Mouse (Mus musculus) v-Abl transformed pro-B cells (cell line): Measurements from ENCODE around the gene Esrrb.

Experiments
- in situ Hi-C, 2 experiments: fragments of 400-800 bp; cut with MboI; formaldehyde crosslinking; loops; one replicate each; pipeline ENCODE4 v1.15.1; 2025; ENCODE audit not compliant: unreplicated experiment in 2 of 2

Gene Esrrb

GRCm38 (mm10) chr12:86402718-86403117 is 41.8 kb downstream of the Esrrb start:
- in situ Hi-C loops, result loop anchor here (5.0 to 10.0 kb wide), 5 partner anchors 212 to 555 kb away; no protein-coding TSS in a partner anchor

- in situ Hi-C loops, result no loop called here
Measured at GRCm38 (mm10) chr12:86421490-86421904, 60.6 kb downstream of the Esrrb start.

GRCm38 (mm10) chr12:86422166-86422910 is 61.4 kb downstream of the Esrrb start:
- in situ Hi-C loops, result no loop called here

GRCm38 (mm10) chr12:86423102-86423501 is 62.2 kb downstream of the Esrrb start:
- in situ Hi-C loops, result no loop called here

DNA sequence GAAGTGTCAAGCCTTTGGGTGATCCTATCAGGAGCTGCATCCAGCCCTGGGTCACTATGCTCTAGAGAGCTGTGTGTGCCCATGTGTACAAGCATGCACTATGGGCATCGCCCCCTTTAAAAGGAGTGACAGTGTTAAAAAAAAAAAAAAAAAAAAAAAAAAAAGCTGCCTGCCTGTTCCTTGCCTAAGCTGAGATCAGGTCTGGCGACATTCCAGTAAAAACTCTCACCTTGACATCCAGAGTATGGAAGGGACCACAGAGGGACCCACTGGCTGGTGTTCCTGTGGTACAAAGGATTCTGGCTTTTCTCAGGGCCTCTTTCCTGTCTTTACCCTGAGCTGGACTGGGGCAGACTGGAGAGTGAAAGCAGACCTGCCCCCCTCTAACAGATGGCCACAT is 66.7 kb downstream of the Esrrb start:
- in situ Hi-C loops, result no loop called here

GRCm38 (mm10) chr12:86431671-86432070 is 70.8 kb downstream of the Esrrb start:
- in situ Hi-C loops, result loop anchor here (5.0 kb wide), 3 partner anchors 56 to 186 kb away; no protein-coding TSS in a partner anchor

GRCm38 (mm10) chr12:86433371-86433821 is 72.5 kb downstream of the Esrrb start:
- in situ Hi-C loops, result loop anchor here (5.0 kb wide), 3 partner anchors 54 to 184 kb away; no protein-coding TSS in a partner anchor

DNA sequence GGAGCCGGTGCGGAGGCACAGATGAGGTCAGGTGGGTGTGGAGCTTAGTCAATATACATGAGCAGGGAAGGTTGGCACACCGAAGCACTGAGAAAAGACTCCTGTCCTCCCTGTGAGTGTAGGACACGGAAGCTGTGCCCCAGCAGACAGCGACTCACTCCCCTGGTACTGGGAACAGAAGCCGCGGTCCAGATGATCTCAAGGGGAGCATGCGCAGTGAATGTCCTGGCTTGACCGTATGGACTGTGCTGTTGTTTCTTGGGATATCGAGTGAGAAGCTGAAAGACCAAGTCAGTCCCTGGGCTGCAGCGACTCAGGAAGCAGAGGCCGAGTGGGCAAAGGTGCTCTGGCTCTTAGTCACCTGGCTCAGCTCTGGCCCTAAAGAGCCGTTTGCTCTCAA is 74.7 kb downstream of the Esrrb start:
- in situ Hi-C loops, result no loop called here

- in situ Hi-C loops, result no loop called here
Measured at GRCm38 (mm10) chr12:86450848-86451247, 89.9 kb downstream of the Esrrb start.

DNA sequence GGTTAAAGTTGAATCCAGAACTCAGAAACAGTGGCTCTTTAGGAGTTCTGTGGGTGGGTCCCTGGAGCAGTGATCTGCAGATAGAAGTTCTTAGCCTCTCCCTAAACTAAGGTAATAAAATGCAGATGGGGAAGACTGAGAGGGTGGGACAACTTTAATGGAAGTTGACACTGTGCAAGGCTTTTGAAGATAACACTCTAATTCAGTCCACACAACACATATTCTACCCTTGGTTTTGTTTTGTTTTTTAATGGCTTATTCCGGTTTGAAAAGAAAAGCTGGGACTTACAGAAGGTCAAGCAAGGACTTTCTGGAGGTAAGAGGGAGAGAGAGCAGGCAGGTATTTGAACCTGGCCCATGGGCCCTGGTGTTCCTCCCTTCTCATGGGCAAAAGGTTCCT is 94.1 kb downstream of the Esrrb start:
- in situ Hi-C loops, result no loop called here

DNA sequence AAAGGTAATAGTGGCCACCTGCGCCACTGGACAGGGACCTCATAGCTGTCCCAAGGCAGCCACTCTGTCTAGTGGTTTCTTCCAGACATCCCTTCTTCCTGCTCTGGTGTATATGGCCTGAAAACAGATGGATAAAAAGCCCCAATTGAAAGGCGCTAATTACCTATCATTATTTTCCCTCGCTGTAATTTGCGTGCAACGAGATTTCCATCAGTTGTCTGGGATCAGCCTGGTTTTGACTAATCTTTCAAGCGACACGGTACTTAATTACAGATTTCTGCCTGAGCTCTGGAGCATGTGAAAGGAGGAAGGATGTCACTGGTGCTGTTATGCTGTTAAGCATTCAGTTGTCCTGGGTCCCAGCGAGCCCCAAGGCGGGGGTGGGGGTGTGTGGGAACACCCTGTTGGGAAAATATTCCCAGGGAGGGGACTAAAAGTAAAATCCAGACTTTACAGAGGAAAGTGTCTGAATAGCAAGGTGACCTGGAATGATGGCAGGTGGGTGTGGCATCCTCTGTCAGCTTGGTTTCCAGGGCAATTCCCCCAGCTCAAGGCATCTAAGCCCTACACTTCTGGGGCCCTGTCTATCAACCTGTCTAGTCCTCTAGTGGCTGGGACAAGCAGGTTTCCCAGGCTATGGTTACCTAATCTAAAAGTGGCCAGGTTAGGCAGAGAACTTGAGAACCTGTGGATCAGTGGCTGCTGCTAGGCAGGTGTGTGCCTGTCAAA is 102.0 kb downstream of the Esrrb start:
- in situ Hi-C loops, result no loop called here

GRCm38 (mm10) chr12:86464385-86464784 is 103.5 kb downstream of the Esrrb start:
- in situ Hi-C loops, result no loop called here

GRCm38 (mm10) chr12:86466180-86466579 is 105.3 kb downstream of the Esrrb start:
- in situ Hi-C loops, result no loop called here

DNA sequence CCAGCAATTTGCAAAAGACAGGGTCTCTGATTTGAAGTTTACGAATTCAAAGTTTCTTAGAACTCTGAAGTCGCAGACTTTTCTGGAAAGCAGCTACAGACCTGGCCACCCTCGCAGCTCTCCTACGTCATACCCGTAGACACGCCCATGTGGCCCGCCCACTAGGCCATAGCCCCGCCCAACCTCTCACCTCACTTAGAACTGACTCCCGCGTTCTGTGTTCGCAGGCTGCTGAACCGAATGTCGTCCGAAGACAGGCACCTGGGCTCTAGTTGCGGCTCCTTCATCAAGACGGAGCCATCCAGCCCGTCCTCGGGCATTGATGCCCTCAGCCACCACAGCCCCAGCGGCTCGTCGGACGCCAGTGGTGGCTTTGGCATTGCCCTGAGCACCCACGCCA is 109.0 kb downstream of the Esrrb start:
- in situ Hi-C loops, result no loop called here

DNA sequence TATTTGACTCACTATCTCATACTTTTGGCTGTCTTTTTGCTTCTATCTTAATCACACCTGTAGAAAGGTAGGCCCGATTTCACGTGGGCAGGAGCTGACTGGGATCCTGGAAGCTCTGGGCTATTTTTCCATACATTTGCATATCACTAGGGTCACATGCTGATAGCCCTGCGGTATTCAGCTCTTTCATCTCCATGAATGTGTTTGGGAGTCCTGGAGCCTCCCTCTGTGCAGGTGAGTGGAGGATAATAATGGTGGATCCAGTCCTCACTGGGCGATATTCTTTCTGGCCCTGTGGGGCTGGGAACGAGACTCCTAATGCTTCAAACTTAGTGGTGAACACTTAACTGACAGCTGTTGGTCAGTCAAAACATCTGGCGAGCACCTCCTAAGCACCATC is 110.0 kb downstream of the Esrrb start:
- in situ Hi-C loops, result no loop called here

GRCm38 (mm10) chr12:86473630-86474029 is 112.7 kb downstream of the Esrrb start:
- in situ Hi-C loops, result no loop called here

DNA sequence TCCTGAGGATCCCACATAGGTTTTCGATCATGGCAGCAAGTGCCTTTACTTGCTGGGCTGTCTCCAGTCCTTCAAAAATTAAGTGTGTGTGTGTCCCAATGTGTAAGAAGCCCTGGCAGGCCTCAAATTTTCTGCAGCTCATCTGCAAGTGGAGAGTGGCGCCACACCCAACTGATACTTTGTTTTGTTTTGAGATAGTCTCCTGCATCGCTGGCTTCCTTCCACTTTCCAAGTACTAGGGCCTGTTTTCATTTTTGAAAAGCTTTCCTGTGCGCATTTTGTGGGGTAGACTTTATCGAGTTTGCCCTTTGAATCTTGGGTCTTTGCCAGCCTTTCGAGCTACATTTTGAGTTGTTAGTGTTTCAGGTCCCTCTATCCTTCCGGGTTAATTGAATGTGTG is 115.1 kb downstream of the Esrrb start:
- in situ Hi-C loops, result loop anchor here in 1 of 2 experiments (25.0 kb wide), 1 partner anchor 1039 kb away; no protein-coding TSS in a partner anchor

- in situ Hi-C loops, result loop anchor here in 1 of 2 experiments (25.0 kb wide), 1 partner anchor 1042 kb away; no protein-coding TSS in a partner anchor
Measured at GRCm38 (mm10) chr12:86478908-86479307, 118.0 kb downstream of the Esrrb start.

GRCm38 (mm10) chr12:86482029-86482428 is 121.1 kb downstream of the Esrrb start:
- in situ Hi-C loops, result loop anchor here in 1 of 2 experiments (25.0 kb wide), 1 partner anchor 1045 kb away; no protein-coding TSS in a partner anchor

GRCm38 (mm10) chr12:86483413-86483841 is 122.5 kb downstream of the Esrrb start:
- in situ Hi-C loops, result loop anchor here in 1 of 2 experiments (25.0 kb wide), 1 partner anchor 1046 kb away; no protein-coding TSS in a partner anchor

DNA sequence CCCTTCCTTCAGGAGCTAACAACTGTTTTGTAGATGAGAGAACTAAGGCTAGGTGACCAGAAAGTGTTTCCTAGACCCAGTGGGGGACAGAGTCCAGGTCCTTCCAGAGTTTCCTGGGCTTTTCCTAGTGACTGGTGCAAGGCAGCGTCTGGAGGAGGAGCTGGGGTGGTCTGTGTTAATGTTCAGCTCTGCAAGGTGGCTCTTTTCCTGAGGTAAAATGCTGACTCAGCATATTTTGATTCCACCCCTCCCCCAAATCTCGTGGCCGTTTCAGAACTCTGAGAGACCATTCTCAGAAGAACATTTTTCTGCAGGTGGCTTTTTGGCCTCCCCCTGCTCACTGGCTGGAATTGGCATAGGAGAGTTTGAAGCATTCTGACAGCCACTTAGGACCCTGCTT is 127.1 kb downstream of the Esrrb start:
- in situ Hi-C loops, result loop anchor here (5.0 to 25.0 kb wide), 2 partner anchors 56 to 1051 kb away; no protein-coding TSS in a partner anchor
